Mouse (Mus musculus): ENCODE results near the gene Ikzf3.

GRCm38 (mm10) chr11:98526824-98527461 lies 18.9 kb downstream of the Ikzf3 start:
- TF ChIP-seq CTCF (IDR thresholded peaks at IDR 0.05; ENCODE audit: control insufficient read depth, insufficient read depth, low read length) (no peak), POLR2A (IDR thresholded peaks at IDR 0.05; ENCODE audit: borderline replicate concordance, control insufficient read depth, low read depth, low read length) (no peak)

All from bone marrow, adult 2 months (tissue).